Mouse (Mus musculus): ENCODE measurements at regions not wholly inside any gene's neighbourhood (a gene's known extent, or its start where the extent isn't known, plus 50 kb on each side); places are given as distances from the start of the nearest gene placed in this dataset.

DNA sequence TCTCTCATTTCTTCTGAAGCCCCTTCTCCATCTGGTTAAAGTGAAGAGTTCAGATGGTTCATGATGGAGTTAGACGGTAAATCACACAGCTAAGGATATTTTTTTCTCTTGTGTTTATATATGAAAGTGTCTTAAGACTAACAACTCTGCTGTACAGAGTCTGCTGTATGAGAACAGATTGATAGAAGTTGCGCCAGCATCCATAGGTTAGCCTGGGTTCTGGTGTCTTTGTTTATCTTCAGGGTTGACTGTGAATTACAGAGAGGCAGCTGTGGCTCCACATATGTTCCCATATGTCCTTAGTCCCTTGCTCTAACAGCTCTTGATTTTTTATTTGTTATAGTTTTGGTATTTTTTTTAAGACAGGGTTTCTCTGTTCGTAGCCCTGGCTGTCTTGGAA is 334.9 kb upstream of the Api5 start:
- TF ChIP-seq CTCF (IDR thresholded peaks at IDR 0.05; ENCODE audit: low read depth, low read length) (no peak), POLR2A (IDR thresholded peaks at IDR 0.05; ENCODE audit: extremely low read depth, insufficient read depth, low read length) (no peak)
- DNase-seq (ENCODE audit: extremely low read depth, low read depth, low spot score): no peak
- Histone ChIP-seq H3K27me3 (ENCODE audit: control insufficient read depth, insufficient read depth, low read length) (no peaks in the 10 kb centered on the region), H3K79me2 (ENCODE audit: control insufficient read depth, insufficient read depth, low read length) (no peaks in the 10 kb centered on the region), H3K27ac (replicated peaks; ENCODE audit: insufficient read depth, low read depth, low read length) (no peak overlapping the region), H3K4me1 (ENCODE audit: control insufficient read depth, insufficient read depth, low read length) (no peaks in the 10 kb centered on the region), H3K36me3 (ENCODE audit: control insufficient read depth, insufficient read depth, low read length) (no peaks in the 10 kb centered on the region), H3K9ac (ENCODE audit: low read depth, low read length) (no peak overlapping the region), H3K4me3 (ENCODE audit: insufficient read depth, low read depth, low read length) (no peak overlapping the region)
- 60% methylated on average over 3 of the region's 3 CpGs for WGBS

DNA sequence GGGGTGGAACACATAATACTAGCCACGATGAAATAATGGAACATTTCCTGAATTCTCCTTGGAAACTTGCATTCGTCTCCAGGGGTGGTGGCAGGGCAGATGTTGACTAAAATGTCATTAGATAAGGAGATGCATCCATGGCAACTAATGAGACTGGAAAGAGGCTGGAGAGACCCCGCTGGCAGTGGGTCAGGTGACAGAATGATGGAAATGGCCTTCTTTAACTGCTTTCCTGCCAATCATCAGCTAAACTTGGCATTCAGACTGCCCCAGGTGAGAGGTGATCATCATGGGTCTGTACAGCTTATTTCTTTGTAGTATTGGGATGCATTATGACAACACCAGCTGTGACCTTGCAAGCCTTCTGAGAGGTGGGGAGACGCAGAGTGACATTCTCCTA is 334.3 kb upstream of the Api5 start:
- Histone ChIP-seq H3K9ac (ENCODE audit: low read depth, low read length) (no peak overlapping the region), H3K4me3 (ENCODE audit: insufficient read depth, low read depth, low read length) (no peak overlapping the region), H3K36me3 (ENCODE audit: control insufficient read depth, insufficient read depth, low read length) (no peaks in the 10 kb centered on the region), H3K79me2 (ENCODE audit: control insufficient read depth, insufficient read depth, low read length) (no peaks in the 10 kb centered on the region), H3K4me1 (ENCODE audit: control insufficient read depth, insufficient read depth, low read length) (no peaks in the 10 kb centered on the region), H3K27me3 (ENCODE audit: control insufficient read depth, insufficient read depth, low read length) (no peaks in the 10 kb centered on the region), H3K27ac (replicated peaks; ENCODE audit: insufficient read depth, low read depth, low read length) (no peak overlapping the region)
- 60% methylated on average over 4 of the region's 4 CpGs for WGBS
- TF ChIP-seq CTCF (IDR thresholded peaks at IDR 0.05; ENCODE audit: low read depth, low read length): no peak
- TF ChIP-seq POLR2A (IDR thresholded peaks at IDR 0.05; ENCODE audit: extremely low read depth, insufficient read depth, low read length): no peak
- no peak for DNase-seq (ENCODE audit: extremely low read depth, low read depth, low spot score)

DNA sequence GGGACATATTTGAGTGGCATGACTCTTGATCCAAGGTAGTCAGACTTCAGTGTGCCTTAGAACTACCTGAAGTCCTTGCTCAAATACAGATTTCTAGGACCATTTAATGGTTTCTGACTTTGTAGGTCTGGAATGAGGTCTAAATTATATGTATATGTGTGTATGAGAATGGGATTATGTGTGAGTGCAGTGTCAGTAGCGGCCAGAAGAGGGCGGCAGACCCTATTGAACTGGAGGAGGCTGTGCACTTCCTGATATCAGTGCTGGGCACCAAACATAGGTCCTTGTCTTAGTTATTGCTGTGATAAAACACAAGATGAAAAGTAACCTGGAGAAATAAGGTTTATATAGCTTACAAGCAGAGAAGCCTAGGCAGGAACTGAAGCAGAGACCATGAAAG is 328.6 kb upstream of the Api5 start:
- H3K36me3 ChIP-seq (ENCODE audit: control insufficient read depth, insufficient read depth, low read length): no peaks in the 10 kb centered on the region
- DNase-seq (ENCODE audit: extremely low read depth, low read depth, low spot score): no peak
- TF ChIP-seq CTCF (IDR thresholded peaks at IDR 0.05; ENCODE audit: low read depth, low read length) (peak; percentile 25; the same call in 1 of the 2 replicates), POLR2A (IDR thresholded peaks at IDR 0.05; ENCODE audit: extremely low read depth, insufficient read depth, low read length) (no peak)
- no peak overlapping the region for H3K9ac ChIP-seq (ENCODE audit: low read depth, low read length)
- no peak overlapping the region for H3K4me3 ChIP-seq (ENCODE audit: insufficient read depth, low read depth, low read length)
- H3K79me2 ChIP-seq (ENCODE audit: control insufficient read depth, insufficient read depth, low read length): no peaks in the 10 kb centered on the region
- 85% methylated on average over 2 of the region's 2 CpGs for WGBS
- no peak overlapping the region for H3K27ac ChIP-seq (replicated peaks; ENCODE audit: insufficient read depth, low read depth, low read length)
- no peaks in the 10 kb centered on the region for H3K4me1 ChIP-seq (ENCODE audit: control insufficient read depth, insufficient read depth, low read length)
- no peaks in the 10 kb centered on the region for H3K27me3 ChIP-seq (ENCODE audit: control insufficient read depth, insufficient read depth, low read length)

DNA sequence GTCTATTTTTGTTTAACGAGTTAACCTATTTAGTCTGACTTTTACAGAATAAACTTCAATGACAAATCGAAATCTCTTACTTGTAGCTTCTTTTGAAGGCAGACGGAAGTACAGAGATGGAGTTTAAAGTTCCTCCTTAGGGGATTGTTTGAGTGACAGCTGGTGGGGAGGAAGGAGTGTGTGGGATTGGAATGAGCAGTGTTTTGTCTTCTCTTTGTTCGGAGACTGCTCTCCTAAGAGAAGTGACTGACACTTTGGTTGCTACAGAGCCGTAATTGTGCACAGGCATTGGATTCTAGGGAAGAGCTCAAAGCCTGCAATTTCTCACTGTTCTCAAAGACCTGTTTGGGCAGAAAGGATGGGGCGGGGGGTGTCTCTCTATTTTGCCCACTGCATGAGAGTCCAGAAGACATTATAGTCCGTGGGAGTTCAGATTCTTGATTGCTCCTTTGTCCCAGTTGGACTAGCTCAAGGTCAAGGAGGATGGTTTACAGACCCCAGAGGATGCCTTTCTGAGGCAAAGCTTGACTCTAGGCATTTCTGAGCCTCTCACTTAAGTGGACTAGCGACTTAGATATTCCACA is 327.0 kb upstream of the Api5 start:
- no peak overlapping the region for H3K4me3 ChIP-seq (ENCODE audit: insufficient read depth, low read depth, low read length)
- WGBS: 48% methylated on average over 8 of the region's 8 CpGs
- TF ChIP-seq CTCF (IDR thresholded peaks at IDR 0.05; ENCODE audit: low read depth, low read length) (no peak), POLR2A (IDR thresholded peaks at IDR 0.05; ENCODE audit: extremely low read depth, insufficient read depth, low read length) (no peak)
- H3K27ac ChIP-seq (replicated peaks; ENCODE audit: insufficient read depth, low read depth, low read length): no peak overlapping the region
- H3K36me3 ChIP-seq (ENCODE audit: control insufficient read depth, insufficient read depth, low read length): no peaks in the 10 kb centered on the region
- DNase-seq (ENCODE audit: extremely low read depth, low read depth, low spot score): no peak
- H3K4me1 ChIP-seq (ENCODE audit: control insufficient read depth, insufficient read depth, low read length): no peaks in the 10 kb centered on the region
- no peaks in the 10 kb centered on the region for H3K79me2 ChIP-seq (ENCODE audit: control insufficient read depth, insufficient read depth, low read length)
- H3K27me3 ChIP-seq (ENCODE audit: control insufficient read depth, insufficient read depth, low read length): no peaks in the 10 kb centered on the region
- H3K9ac ChIP-seq (ENCODE audit: low read depth, low read length): no peak overlapping the region

DNA sequence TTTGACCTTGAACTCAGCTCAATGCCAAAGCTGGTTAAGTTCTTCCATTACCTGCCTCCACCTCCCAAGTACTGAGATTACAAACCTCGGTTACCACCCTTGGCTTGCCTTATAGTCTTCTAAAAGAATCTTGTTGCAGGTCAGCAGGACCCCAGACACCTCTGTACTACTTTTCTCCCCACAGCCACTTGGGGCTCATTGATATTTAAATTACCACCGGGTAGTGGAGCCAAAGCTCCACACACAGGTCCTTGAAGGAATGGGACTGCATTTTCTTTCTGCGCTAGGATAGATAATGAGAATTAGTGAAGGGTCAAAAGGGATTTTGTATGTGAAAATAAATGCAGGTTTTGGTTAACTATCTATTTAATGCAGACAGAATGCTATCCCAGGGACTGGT is 326.5 kb upstream of the Api5 start:
- Histone ChIP-seq H3K79me2 (ENCODE audit: control insufficient read depth, insufficient read depth, low read length) (no peaks in the 10 kb centered on the region), H3K36me3 (ENCODE audit: control insufficient read depth, insufficient read depth, low read length) (no peaks in the 10 kb centered on the region), H3K9ac (ENCODE audit: low read depth, low read length) (no peak overlapping the region), H3K4me3 (ENCODE audit: insufficient read depth, low read depth, low read length) (no peak overlapping the region), H3K4me1 (ENCODE audit: control insufficient read depth, insufficient read depth, low read length) (no peaks in the 10 kb centered on the region), H3K27ac (replicated peaks; ENCODE audit: insufficient read depth, low read depth, low read length) (no peak overlapping the region), H3K27me3 (ENCODE audit: control insufficient read depth, insufficient read depth, low read length) (no peaks in the 10 kb centered on the region)
- DNase-seq (ENCODE audit: extremely low read depth, low read depth, low spot score): no peak
- WGBS: 24% methylated on average over 3 of the region's 3 CpGs
- TF ChIP-seq POLR2A (IDR thresholded peaks at IDR 0.05; ENCODE audit: extremely low read depth, insufficient read depth, low read length): no peak
- no peak for TF ChIP-seq CTCF (IDR thresholded peaks at IDR 0.05; ENCODE audit: low read depth, low read length)

DNA sequence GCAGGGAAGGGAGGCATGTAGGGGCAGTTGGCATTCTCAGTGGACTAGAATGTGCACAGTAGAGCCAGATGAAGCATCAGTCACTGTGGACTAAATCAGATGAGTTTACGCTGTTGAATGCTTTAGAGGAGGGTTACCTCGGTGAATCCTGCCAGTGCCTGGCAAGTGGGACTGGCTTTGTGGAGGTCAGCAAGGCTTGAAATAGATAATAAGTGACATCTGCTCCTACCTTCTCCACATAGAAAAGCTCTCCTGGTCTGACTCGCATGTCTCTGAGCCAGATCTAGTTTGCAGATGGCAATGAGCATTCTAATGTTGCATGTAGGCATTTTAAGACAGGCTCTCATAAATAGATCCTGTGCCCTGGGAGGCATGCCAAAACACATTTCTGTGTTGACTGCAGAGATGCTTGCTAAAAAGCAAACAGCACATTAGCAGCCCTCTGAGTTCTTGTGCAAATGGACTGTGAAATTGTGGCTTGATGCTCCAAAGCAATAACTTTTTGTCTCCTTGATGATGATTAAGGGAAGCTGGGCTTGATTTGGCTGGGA is 310.3 kb upstream of the Api5 start:
- Histone ChIP-seq H3K27me3 (ENCODE audit: control insufficient read depth, insufficient read depth, low read length) (no peaks in the 10 kb centered on the region), H3K4me1 (ENCODE audit: control insufficient read depth, insufficient read depth, low read length) (no peaks in the 10 kb centered on the region), H3K27ac (replicated peaks; ENCODE audit: insufficient read depth, low read depth, low read length) (no peak overlapping the region), H3K79me2 (ENCODE audit: control insufficient read depth, insufficient read depth, low read length) (no peaks in the 10 kb centered on the region), H3K9ac (ENCODE audit: low read depth, low read length) (no peak overlapping the region), H3K4me3 (ENCODE audit: insufficient read depth, low read depth, low read length) (no peak overlapping the region), H3K36me3 (ENCODE audit: control insufficient read depth, insufficient read depth, low read length) (no peaks in the 10 kb centered on the region)
- DNase-seq (ENCODE audit: extremely low read depth, low read depth, low spot score): no peak
- WGBS: 88% methylated on average over 3 of the region's 3 CpGs
- TF ChIP-seq POLR2A (IDR thresholded peaks at IDR 0.05; ENCODE audit: extremely low read depth, insufficient read depth, low read length) (no peak), CTCF (IDR thresholded peaks at IDR 0.05; ENCODE audit: low read depth, low read length) (no peak)

Measured in liver, adult 2 months (tissue).